Mouse (Mus musculus) induced T-regulatory cell, adult 2 months (primary cell): Measurements from ENCODE around the gene Hils1.

Experiments
- DNase-seq: peaks from one replicate; pipeline ENCODE4 v3.0.0-alpha.2; 2012; ENCODE audit warnings: low read depth

Gene Hils1

DNA sequence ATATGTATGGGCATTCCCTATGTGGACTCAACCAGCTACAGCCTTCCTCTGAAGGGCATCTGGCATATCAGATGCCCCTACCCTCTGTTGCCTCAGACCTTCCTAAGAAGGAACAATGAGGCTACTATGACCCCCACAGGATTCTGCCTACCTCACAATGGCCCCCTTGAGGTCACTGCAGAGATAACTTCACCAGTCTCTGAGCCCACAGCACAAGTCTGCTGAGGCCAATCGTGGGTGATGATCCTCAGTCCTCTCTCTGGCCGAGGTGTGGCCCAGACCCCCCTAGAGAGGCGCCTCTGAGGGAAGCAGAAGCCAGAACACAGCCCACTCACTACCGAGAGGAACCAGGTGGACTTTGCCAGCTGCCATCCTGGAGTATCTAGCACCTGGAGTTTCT is at the start of gene Hils1:
Hils1 (plus strand) TSS at position 175 of the 400 bp plus-strand sequence.
- no peak for DNase-seq

- DNase-seq, result no peak
Observed at GRCm38 (mm10) chr11:94917717-94918116, 49.7 kb upstream of the Hils1 start.

- DNase-seq, result no peak
Observed at GRCm38 (mm10) chr11:94920996-94921401, 46.4 kb upstream of the Hils1 start.

DNA sequence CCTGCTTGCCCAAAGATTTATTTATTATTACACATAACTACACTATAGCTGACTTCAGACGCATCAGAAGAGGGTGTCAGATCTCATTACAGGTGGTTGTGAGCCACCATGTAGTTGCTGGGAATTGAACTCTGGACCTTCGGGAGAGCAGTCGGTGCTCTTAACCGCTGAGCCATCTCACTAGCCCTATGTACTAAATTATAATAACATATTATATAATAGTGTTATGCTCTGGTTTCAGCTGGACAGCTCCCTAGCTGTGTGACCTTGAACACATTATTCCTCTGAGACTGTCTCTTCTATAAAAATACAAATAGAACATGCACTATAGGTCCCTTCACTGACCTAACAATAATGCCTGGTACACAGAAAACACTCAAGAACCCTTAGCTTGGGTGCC is 42.4 kb upstream of the Hils1 start:
- DNase-seq, result no peak

GRCm38 (mm10) chr11:94926431-94926830 is 41.0 kb upstream of the Hils1 start:
- DNase-seq, result no peak

GRCm38 (mm10) chr11:94927771-94928291 is 39.6 kb upstream of the Hils1 start:
- no peak for DNase-seq

GRCm38 (mm10) chr11:94928820-94929219 is 38.6 kb upstream of the Hils1 start:
- DNase-seq, result no peak

DNA sequence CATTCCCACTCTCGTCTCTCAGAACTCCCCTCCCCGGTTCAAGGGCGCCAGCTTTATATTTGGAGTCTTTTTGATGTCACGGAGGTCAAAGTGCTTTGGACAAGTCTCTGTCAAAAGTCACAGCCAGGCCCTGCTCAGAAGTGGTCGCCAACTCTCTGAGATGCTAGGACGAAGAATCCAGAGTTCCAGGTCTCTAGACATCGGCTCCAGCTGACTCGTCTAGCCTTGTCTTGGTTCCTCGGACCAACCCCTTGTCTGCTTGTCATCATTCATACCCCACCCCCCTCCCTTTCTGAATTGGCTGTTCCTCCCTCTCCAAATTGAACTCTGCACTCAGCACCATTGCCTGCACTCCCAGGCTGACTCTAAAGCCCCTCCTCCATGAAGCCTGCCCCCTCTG is 37.8 kb upstream of the Hils1 start:
- no peak for DNase-seq

DNA sequence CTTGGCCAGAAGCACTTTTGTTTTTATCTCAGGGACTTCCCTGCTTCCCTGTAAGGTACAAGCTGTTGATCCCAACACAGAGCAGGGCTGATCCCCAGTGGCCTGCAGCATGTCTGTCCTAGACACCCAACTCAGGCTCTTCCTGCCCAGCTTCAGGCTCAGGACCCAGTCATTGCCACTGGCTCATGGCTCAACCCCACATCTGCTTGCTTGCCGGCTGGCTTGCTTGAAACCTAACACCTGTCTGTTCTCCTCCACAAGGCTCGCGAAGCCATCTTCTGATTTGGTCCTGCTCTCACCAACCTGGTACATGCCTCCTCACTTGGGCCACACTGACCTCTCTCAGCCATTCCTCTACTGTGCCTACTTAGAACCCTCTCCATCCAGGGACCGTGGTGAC is 37.2 kb upstream of the Hils1 start:
- DNase-seq, result no peak

DNA sequence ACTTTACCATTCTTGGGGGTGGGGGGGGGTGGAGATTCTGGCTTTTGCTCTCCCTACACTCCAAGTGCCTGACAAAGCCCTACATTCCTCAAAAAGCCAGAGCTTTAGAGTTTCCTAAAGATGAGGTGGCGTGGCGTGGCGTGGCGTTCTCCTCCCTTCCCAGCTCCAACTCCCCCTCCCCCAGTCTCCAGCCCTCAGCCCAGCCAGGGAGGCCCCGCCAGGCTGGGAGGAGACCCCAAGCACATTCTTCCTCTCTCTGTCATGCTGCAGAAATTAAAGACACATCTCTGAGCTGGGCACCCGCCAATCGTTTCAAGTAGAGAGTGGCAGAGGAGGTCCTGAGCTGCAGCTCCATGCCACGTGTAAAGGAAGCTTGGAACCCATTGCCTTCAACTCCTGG is 33.8 kb upstream of the Hils1 start:
- DNase-seq, result no peak

- no peak for DNase-seq
Observed at GRCm38 (mm10) chr11:94934526-94934925, 32.9 kb upstream of the Hils1 start.

DNA sequence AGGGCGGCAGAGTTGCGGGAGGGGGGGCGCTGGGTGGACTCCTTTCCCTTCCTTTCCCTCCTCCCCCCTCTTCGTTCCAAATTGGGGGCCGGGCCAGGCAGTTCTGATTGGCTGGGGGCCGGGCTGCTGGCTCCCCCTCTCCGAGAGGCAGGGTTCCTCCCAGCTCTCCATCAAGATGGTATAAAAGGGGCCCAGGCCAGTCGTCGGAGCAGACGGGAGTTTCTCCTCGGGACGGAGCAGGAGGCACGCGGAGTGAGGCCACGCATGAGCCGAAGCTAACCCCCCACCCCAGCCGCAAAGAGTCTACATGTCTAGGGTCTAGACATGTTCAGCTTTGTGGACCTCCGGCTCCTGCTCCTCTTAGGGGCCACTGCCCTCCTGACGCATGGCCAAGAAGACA is 31.3 kb upstream of the Hils1 start, which contains the start of gene Col1a1:
Col1a1 (plus strand) TSS at position 180 of the 400 bp plus-strand sequence.
- DNase-seq, result no peak

DNA sequence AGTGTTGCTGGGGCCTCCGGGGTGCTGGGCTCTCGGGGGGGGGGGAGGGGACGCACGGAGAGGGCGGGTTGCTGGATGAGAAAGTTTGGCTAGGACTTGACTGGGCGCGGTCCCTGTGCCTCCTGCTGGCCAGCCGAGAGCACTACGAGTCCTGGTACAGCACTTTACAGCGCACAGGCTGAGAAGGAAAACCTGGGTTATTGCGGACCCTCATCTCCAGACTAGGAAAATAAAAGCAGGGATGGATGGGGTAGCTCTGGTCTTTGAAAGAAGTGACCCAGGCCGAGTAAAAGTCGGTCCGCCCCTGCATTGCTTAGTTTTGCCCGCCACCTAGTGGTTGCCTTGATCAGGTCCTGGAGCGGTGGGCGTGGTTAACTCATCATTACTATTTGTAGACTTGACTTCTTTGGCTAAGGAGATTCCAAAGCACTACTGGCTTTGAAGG is 30.5 kb upstream of the Hils1 start:
- DNase-seq, result peak; percentile 95

GRCm38 (mm10) chr11:94937335-94937781 is 30.0 kb upstream of the Hils1 start:
- DNase-seq, result no peak

GRCm38 (mm10) chr11:94937787-94938186 is 29.6 kb upstream of the Hils1 start:
- DNase-seq, result peak; percentile 51

GRCm38 (mm10) chr11:94938296-94938695 is 29.1 kb upstream of the Hils1 start:
- DNase-seq, result no peak

GRCm38 (mm10) chr11:94939280-94939679 is 28.1 kb upstream of the Hils1 start:
- DNase-seq, result peak; percentile 79

DNA sequence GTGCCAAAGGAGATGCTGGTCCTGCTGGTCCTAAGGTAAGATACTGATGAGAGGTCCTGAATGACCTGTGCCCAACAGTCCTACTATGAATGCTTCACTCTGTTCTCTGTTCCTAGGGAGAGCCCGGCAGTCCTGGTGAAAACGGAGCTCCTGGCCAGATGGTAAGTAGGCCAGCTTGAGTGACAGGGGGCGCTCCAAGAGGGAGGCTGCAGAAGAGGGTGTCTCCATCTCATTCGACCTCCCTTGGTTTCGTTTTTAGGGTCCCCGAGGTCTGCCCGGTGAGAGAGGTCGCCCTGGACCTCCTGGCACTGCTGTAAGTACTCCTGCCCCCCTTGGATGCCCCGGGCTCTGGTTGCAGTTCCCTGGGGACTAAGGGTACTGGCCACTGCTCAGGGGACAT is 26.3 kb upstream of the Hils1 start:
- peak; percentile 14 for DNase-seq

GRCm38 (mm10) chr11:94941776-94942175 is 25.6 kb upstream of the Hils1 start:
- DNase-seq, result no peak

- peak; percentile 77 for DNase-seq
Observed at GRCm38 (mm10) chr11:94942282-94943023, 24.9 kb upstream of the Hils1 start.

- DNase-seq, result peak; percentile 30
Observed at GRCm38 (mm10) chr11:94943054-94943453, 24.3 kb upstream of the Hils1 start.

DNA sequence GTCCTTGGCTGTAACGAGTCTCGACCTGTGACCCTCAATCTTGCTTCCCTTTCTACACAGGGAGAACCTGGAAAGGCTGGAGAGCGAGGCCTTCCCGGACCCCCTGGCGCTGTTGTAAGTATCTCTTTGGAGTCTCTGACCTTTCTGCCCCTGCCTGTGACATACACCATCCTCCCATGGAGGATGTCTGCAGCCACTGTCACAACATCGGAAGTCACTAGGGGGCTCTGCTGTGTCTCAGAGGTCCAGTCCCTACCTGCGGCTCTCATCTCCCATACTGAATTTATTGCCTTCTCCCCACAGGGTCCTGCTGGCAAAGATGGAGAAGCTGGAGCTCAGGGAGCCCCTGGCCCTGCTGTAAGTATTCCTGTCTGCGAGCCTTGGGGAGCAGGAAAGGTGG is 23.1 kb upstream of the Hils1 start:
- no peak for DNase-seq

- DNase-seq, result no peak
Observed at GRCm38 (mm10) chr11:94945236-94945635, 22.2 kb upstream of the Hils1 start.

GRCm38 (mm10) chr11:94952169-94952568 is 15.2 kb upstream of the Hils1 start:
- DNase-seq, result no peak
